Mouse (Mus musculus): ENCODE measurements around the gene Twsg1.

Gene Twsg1

DNA sequence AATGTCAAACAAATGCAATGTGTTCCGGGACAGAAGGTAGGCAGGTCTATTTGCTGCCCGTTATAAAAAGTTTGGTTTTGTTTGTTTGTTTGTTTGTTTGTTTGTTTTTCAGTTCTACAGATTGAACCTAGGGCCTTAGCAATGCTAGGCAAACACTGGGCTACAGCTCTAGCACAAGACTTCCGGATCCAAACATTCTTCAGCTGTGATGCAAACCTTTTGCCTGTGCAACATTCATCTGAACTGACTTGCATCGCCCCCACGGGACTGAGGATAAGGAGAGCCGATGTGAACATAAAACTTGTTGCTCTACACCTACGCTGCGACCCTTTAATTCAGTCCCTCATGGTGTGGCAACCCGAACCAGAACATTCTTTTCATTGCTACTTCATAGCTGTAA lies 64.5 kb downstream of the Twsg1 start:
- DNase-seq (ENCODE audit: low read depth, low spot score): peak; percentile 78

GRCm38 (mm10) chr17:65885697-65886529 lies 65.1 kb downstream of the Twsg1 start, which contains the start of gene Ralbp1:
Gene Ralbp1 (minus strand): TSS chr17:65885798.
- DNase-seq (ENCODE audit: low read depth, low spot score): peak; percentile 55

DNA sequence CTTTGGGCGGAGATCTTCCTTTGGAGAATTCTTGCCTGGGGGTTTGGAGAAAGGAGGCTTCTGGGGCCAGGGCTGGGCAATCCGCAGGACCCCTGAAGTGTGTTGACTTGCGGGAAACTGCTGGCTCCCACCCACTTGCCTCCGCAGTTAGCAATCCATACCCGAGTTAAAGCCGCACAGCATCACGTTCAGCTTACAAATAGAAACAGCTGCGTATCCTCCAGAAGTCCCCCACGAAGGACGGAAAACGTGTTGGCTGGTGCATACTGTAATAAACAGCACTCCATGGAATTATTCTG lies 65.7 kb downstream of the Twsg1 start:
- DNase-seq (ENCODE audit: low read depth, low spot score): no peak

DNA sequence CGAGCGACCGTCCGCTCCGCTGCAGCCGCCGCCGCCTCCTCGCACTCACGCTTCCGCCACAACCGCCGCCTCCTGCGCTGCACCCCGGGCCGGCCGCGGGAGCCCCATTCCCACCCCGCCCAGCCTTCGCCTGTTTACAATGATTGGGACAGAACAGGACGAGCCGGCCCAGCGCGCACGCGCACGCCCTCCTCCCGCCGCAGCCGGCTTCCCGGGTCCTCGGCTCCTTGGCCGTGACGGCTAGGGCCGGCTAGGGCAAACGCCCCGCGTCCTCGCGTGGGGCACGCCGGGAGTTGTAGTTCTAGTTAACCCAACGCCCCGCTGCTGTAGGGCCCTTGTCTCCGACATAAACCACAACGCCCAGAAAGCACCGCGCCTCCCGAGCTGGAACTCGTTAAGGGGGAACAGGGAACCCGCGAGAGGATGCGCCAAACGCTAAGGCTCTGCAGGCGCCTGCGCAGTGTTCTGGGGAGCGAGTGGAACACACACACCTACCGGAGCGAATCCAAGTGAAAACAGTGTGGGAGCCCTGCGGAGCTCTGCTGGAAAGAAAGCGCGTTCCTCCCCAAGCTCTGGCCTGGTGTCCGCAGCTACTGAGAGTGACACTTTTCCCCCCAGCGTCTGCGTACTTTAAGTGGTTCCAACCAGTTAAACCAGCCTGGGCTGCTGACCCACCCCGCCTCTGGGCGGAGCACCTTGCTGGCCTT lies 66.2 kb downstream of the Twsg1 start:
- peak; percentile 100 for DNase-seq (ENCODE audit: low read depth, low spot score)

GRCm38 (mm10) chr17:65884061-65884669 lies 66.9 kb downstream of the Twsg1 start:
- DNase-seq (ENCODE audit: low read depth, low spot score): peak; percentile 36

GRCm38 (mm10) chr17:65877026-65877425 lies 74.0 kb downstream of the Twsg1 start:
- DNase-seq (ENCODE audit: low read depth, low spot score): peak; percentile 14

DNA sequence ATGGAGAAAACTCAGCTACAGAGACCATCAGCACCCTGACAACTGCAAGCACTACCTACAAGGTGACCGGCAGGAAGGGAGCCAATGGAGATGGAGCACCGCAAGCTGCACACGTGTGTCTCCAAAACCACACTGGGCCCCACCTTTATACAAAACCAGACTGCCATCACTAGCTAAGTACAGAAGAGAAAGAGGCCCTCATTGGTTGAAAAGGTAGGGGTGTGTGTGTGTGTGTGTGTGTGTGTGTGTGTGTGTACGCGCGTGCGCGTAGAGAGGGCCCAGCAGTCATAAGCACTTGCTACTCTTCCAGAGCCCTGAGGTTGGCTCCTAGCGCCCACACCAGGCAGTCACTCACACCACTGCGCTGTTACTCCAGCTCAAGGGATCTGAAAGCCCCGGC lies 77.2 kb downstream of the Twsg1 start:
- no peak for DNase-seq (ENCODE audit: low read depth, low spot score)

DNA sequence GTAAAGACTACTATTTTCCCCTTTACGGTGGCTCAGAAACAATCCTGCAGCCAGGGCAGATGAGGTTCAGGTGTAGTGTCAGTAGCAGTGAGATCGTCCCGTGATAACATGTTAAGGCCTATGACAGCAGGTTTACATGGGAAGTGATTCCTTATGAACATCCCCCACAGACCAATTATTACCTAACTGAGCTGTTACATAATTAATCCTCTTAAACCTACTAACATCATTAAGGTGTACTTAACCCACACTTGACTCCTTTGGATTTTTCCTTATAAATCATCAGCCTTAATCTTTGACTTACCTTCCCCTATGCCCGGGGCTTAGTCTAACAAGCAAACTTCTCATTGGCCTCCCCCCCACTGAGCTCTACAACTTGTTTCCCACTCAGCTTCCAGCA lies 77.9 kb downstream of the Twsg1 start:
- no peak for DNase-seq (ENCODE audit: low read depth, low spot score)

GRCm38 (mm10) chr17:65872652-65873051 lies 78.4 kb downstream of the Twsg1 start:
- peak; percentile 32 for DNase-seq (ENCODE audit: low read depth, low spot score)

DNA sequence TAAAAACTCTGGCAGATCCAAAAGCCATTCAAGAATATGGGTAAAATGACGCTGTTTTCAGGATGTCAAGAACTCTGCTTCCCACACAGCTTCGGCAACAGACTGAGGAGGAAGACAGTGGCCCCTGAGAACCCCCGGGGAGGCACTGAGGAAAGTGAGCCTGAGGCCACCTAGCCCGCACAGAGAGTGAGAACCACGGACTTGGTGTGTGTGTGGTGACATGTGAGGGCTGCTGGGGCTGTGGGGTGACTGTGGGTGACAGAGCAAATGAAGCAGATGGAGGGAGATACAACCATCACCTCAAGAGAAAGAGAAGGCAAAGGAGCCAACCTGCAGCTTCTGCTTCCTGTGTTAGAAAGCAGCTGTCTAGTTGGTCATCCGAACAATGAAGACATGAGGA lies 79.0 kb downstream of the Twsg1 start:
- DNase-seq (ENCODE audit: low read depth, low spot score): no peak
